Mouse (Mus musculus) embryonic facial prominence, embryonic 10.5 days (tissue): Measurements from ENCODE around the gene Hoxd9. TPM values are rescaled to one million over a fixed set of nuclear protein-coding genes. Genes with fewer than 3 reads are reported as not detected.

Source experiments
- microRNA counts: library from miRNA; unstranded; fragments of <30 nt; microRNA quantifications from one replicate; lab custom pipeline; 2017
- microRNA-seq: library from miRNA; unstranded; fragments of <30 nt; microRNA quantifications from one replicate; pipeline ENCODE4, GENCODE M21; 2017
- polyA plus RNA-seq: library from polyadenylated mRNA; unstranded; fragments of >200 nt; fragmentation: Nextera tagmentation; extraction: Ambion mirVana; gene quantifications from 2 replicates; pipeline ENCODE4 v1.2.1, GENCODE M21; 2016

Gene Hoxd9
- polyA plus RNA-seq, 1 experiment from 2014 or later = not detected

MicroRNAs within 50 kb of the gene (microRNA counts, 519-probe panel; counts per million panel counts)
- microRNA mmu-miR-10b (lab: Ali Mortazavi, UCI) = 188 counts per million, percentile 57 among the panel's probes with 10 or more counts

Small RNA genes within 50 kb of the gene (microRNA-seq; reads per million reads assigned to microRNA genes)
- gene Gm44463 (not detected), gene Mir10b (191 reads per million, percentile 57 among the genes with 10 or more reads in this experiment)

Other genes with a start within 250 kb of the Hoxd9 start
- 35.2 and 35.3 TPM in 2 replicates for gene Lnpk, start 118.3 kb upstream of the Hoxd9 start, polyA plus RNA-seq
- 0.05 and 0.08 TPM in 2 replicates for gene Evx2, start 38.2 kb upstream of the Hoxd9 start, polyA plus RNA-seq
- not detected in 2 replicates for gene Hoxd13, start 29.4 kb upstream of the Hoxd9 start, polyA plus RNA-seq
- not detected in 2 replicates for gene Hoxd12, start 22.7 kb upstream of the Hoxd9 start, polyA plus RNA-seq
- not detected in 2 replicates for gene Hoxd11, start 18.2 kb upstream of the Hoxd9 start, polyA plus RNA-seq
- not detected in 2 replicates for gene Hoxd10, start 5.8 kb upstream of the Hoxd9 start, polyA plus RNA-seq
- gene Hoxd8, start 6.9 kb downstream of the Hoxd9 start, polyA plus RNA-seq = not detected in 2 replicates
- 1.7 and 6.9 TPM in 2 replicates for gene Hoxd3, start 14.2 kb downstream of the Hoxd9 start, polyA plus RNA-seq
- gene Hoxd4, start 14.2 kb downstream of the Hoxd9 start, polyA plus RNA-seq = not detected in 2 replicates
- not detected in 2 replicates for gene Gm28230, start 29.0 kb downstream of the Hoxd9 start, polyA plus RNA-seq
- 0.20 and 0.39 TPM in 2 replicates for gene Hoxd1, start 65.3 kb downstream of the Hoxd9 start, polyA plus RNA-seq
- 112 and 113 TPM in 2 replicates for gene Mtx2, start 128.1 kb downstream of the Hoxd9 start, polyA plus RNA-seq